Mouse (Mus musculus) heart, embryonic 12.5 days (tissue): ENCODE measurements around the gene Nfat5. TPM values are rescaled to one million over a fixed set of nuclear protein-coding genes. Genes with fewer than 3 reads are reported as not detected.

Experiments
- ATAC-seq: fragments of 200-750 bp; cut with Nextera tagmentation; 2 replicates; pipeline ENCODE4 v1.8.0; 2017; ENCODE audit warnings: moderate TSS enrichment, moderate library complexity; ENCODE audit not compliant: insufficient number of reproducible peaks, low FRiP score
- H3K27ac ChIP-seq: fragments of 300-500 bp; sonication (generic); 2 replicates; pipeline ENCODE4 v1.5.1; 2016; ENCODE audit warnings: mild to moderate bottlenecking, moderate library complexity; ENCODE audit not compliant: poor library complexity, severe bottlenecking
- H3K27me3 ChIP-seq: fragments of 300-500 bp; sonication (generic); replicated peaks from 2 replicates; pipeline ENCODE4 v1.6.1; 2016; ENCODE audit warnings: mild to moderate bottlenecking, moderate library complexity
- H3K36me3 ChIP-seq: fragments of 300-500 bp; sonication (generic); 2 replicates; pipeline ENCODE4 v1.6.1; 2016; ENCODE audit warnings: mild to moderate bottlenecking, moderate library complexity
- H3K4me1 ChIP-seq: fragments of 300-500 bp; sonication (generic); replicated peaks from 2 replicates; pipeline ENCODE4 v1.6.1; 2016; ENCODE audit warnings: mild to moderate bottlenecking
- H3K4me2 ChIP-seq: fragments of 300-500 bp; sonication (generic); 2 replicates; pipeline ENCODE4 v1.6.1; 2016; ENCODE audit warnings: mild to moderate bottlenecking, moderate library complexity
- H3K4me3 ChIP-seq: fragments of 300-500 bp; sonication (generic); 2 replicates; pipeline ENCODE4 v1.5.1; 2016; ENCODE audit warnings: mild to moderate bottlenecking
- H3K9ac ChIP-seq: fragments of 300-500 bp; sonication (generic); 2 replicates; pipeline ENCODE4 v1.6.1; 2016; ENCODE audit warnings: mild to moderate bottlenecking, moderate library complexity
- H3K9me3 ChIP-seq: fragments of 300-500 bp; sonication (generic); replicated peaks from 2 replicates; pipeline ENCODE4 v1.6.1; 2016; ENCODE audit warnings: mild to moderate bottlenecking, moderate library complexity
- WGBS: fragments of 180-500 bp; shearing (Covaris S2); methylation state at CpG from one replicate; pipeline ENCODE4 v1.1.7; 2016; 5-methylcytosine and 5-hydroxymethylcytosine counted together
- polyA plus RNA-seq: library from polyadenylated mRNA; unstranded; fragments of >200 nt; fragmentation: Nextera tagmentation; extraction: Ambion mirVana; gene quantifications from 2 replicates; pipeline ENCODE4 v1.2.1, GENCODE M21; 2016

Gene Nfat5
- polyA plus RNA-seq, 1 experiment from 2014 or later, result 13.1 TPM

- Histone ChIP-seq H3K4me1 (peaks cover 23% of the 10 kb centered on the region), H3K4me3 (peak overlapping the region; percentile 97), H3K36me3 (no peaks in the 10 kb centered on the region), H3K4me2 (peak overlapping the region; percentile 79), H3K9me3 (no peaks in the 10 kb centered on the region), H3K27me3 (no peaks in the 10 kb centered on the region), H3K27ac (peak overlapping the region; percentile 97), H3K9ac (peak overlapping the region; percentile 73)
- ATAC-seq, result 0 out of 2 replicates have a peak, but pooled peaks have one; percentile 7
- WGBS, result 60% methylated on average over 18 of the region's 18 CpGs
These were observed 947 bp upstream of the Nfat5 start for GRCm38 (mm10) chr8:107292119-107292927.

- Histone ChIP-seq H3K9ac (peak overlapping the region; percentile 99), H3K36me3 (no peaks in the 10 kb centered on the region), H3K27ac (peak overlapping the region; percentile 97), H3K4me2 (peak overlapping the region; percentile 79), H3K4me1 (peaks cover 23% of the 10 kb centered on the region), H3K9me3 (no peaks in the 10 kb centered on the region), H3K27me3 (no peaks in the 10 kb centered on the region), H3K4me3 (peak overlapping the region; percentile 97)
- peak; percentile 72 for ATAC-seq
- WGBS, result under 1% methylated on average over 79 of the region's 98 CpGs
These were observed 665 bp downstream of the Nfat5 start for GRCm38 (mm10) chr8:107293641-107294628.

GRCm38 (mm10) chr8:107295450-107295849 is 2.2 kb downstream of the Nfat5 start:
- H3K27ac ChIP-seq, result no peak overlapping the region
- WGBS, result 93% methylated on average over 1 of the region's 1 CpGs
- H3K27me3 ChIP-seq, result no peaks in the 10 kb centered on the region
- no peak overlapping the region for H3K4me3 ChIP-seq
- H3K9ac ChIP-seq, result no peak overlapping the region
- peaks cover 23% of the 10 kb centered on the region for H3K4me1 ChIP-seq
- H3K9me3 ChIP-seq, result no peaks in the 10 kb centered on the region
- no peak overlapping the region for H3K4me2 ChIP-seq
- no peak for ATAC-seq
- H3K36me3 ChIP-seq, result peaks cover 6% of the 10 kb centered on the region; the same call in 1 of the 2 replicates

DNA sequence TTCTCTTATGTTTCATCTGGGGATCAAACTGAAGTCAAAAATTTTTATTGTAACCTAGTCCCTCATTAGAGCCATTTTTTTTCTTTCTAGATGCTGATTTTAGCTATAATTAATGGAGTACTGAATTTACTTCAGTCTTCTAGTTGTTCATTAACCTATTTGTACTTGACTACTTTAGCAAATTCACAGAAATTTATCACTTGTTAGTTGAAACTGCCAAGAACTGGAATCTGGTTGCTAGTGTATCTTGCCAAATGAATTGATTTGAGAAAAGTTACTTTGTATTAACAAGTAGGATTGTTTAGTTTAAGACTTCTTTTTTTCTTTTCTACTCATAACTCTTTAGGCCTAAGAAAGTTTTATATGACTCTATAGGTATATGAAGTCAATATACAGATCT is 18.6 kb downstream of the Nfat5 start:
- H3K9me3 ChIP-seq, result no peaks in the 10 kb centered on the region
- H3K4me3 ChIP-seq, result no peak overlapping the region
- H3K4me2 ChIP-seq, result no peak overlapping the region
- H3K36me3 ChIP-seq, result 0 out of 2 replicates have a peak, but pooled peaks cover 4% of the 10 kb centered on the region
- H3K27ac ChIP-seq, result no peak overlapping the region
- ATAC-seq, result no peak
- H3K9ac ChIP-seq, result no peak overlapping the region
- H3K4me1 ChIP-seq, result 0 out of 2 replicates have a peak, but pooled peaks cover 8% of the 10 kb centered on the region
- no peaks in the 10 kb centered on the region for H3K27me3 ChIP-seq

- Histone ChIP-seq H3K36me3 (no peaks in the 10 kb centered on the region), H3K9ac (no peak overlapping the region), H3K4me3 (no peak overlapping the region), H3K9me3 (no peaks in the 10 kb centered on the region), H3K27me3 (no peaks in the 10 kb centered on the region), H3K27ac (no peak overlapping the region), H3K4me1 (no peaks in the 10 kb centered on the region), H3K4me2 (no peak overlapping the region)
- 0% methylated on average over 1 of the region's 1 CpGs for WGBS
- ATAC-seq, result no peak
These were observed 30.9 kb downstream of the Nfat5 start for GRCm38 (mm10) chr8:107324142-107324541.

DNA sequence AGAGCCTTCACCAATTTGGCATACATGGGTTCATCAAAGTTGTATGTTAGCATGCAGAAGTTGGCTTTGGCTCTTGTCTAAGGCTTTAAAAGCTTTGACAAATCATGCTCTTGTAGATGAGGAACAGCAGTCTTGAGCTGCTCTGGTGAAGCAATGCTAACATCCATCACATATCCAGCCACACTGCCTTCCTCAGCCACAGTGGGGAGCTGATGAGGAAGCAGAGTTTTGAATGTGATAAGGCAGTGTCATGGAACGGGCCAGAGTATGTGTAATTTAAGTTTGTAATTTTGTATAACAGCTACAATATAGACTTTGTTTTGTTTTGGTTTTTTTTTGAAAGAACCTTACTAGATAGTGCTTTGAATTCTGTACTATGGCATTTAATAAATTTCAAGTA is 36.3 kb downstream of the Nfat5 start:
- H3K36me3 ChIP-seq, result no peaks in the 10 kb centered on the region
- no peaks in the 10 kb centered on the region for H3K9me3 ChIP-seq
- H3K4me3 ChIP-seq, result no peak overlapping the region
- no peak overlapping the region for H3K27ac ChIP-seq
- 36% methylated on average over 1 of the region's 1 CpGs for WGBS
- H3K4me1 ChIP-seq, result no peaks in the 10 kb centered on the region
- no peaks in the 10 kb centered on the region for H3K27me3 ChIP-seq
- no peak for ATAC-seq
- H3K9ac ChIP-seq, result no peak overlapping the region
- H3K4me2 ChIP-seq, result no peak overlapping the region

DNA sequence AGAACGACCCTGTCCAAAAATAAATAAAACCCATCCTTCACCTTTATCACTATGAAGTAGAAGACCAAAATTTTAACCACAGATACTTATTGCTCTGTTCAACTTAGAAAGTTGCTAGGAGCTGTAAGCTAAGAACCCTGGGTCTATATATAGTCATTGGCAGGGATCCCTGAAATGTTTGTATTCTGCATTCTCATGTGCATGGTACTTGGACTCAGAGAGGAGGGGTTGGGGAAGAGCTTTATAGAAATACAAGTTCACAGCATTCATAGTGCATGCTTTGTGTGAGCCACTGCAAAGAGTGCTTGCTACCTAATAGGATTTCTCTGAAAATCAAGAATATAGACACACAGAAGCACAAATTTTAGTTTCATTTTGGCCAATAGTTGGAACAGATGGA is 43.2 kb downstream of the Nfat5 start:
- H3K9me3 ChIP-seq, result no peaks in the 10 kb centered on the region
- no peak overlapping the region for H3K4me2 ChIP-seq
- H3K36me3 ChIP-seq, result peaks cover 9% of the 10 kb centered on the region
- 79% methylated on average over 1 of the region's 1 CpGs for WGBS
- no peak overlapping the region for H3K9ac ChIP-seq
- peaks cover 3% of the 10 kb centered on the region; the same call in 1 of the 2 replicates for H3K4me1 ChIP-seq
- no peaks in the 10 kb centered on the region for H3K27me3 ChIP-seq
- no peak overlapping the region for H3K4me3 ChIP-seq
- H3K27ac ChIP-seq, result peak overlapping the region; percentile 60; the same call in 1 of the 2 replicates
- ATAC-seq, result no peak; the same call in 1 of the 2 replicates

DNA sequence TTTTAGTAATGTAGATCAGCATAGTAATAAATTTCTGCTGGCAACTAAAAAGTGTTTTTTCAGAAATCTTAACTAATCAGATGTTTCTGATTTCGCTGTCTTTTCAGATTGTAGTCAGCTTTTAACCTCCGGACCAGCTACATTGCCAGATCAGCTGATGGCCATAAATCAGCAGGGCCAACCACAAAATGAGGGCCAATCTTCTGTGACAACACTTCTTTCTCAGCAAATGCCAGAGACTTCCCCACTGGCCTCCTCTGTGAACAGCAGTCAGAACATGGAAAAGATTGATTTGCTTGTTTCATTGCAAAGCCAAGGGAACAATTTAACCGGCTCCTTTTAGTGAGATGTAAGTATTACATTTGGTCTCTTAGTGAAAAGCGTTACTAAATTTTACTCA is 77.0 kb downstream of the Nfat5 start:
- ATAC-seq, result no peak
- Histone ChIP-seq H3K4me1 (0 out of 2 replicates have a peak, but pooled peaks cover 3% of the 10 kb centered on the region), H3K27me3 (no peaks in the 10 kb centered on the region), H3K27ac (peak overlapping the region; percentile 54), H3K36me3 (peaks cover 73% of the 10 kb centered on the region), H3K9me3 (no peaks in the 10 kb centered on the region), H3K9ac (no peak overlapping the region), H3K4me3 (no peak overlapping the region), H3K4me2 (no peak overlapping the region)
- 74% methylated on average over 4 of the region's 4 CpGs for WGBS

DNA sequence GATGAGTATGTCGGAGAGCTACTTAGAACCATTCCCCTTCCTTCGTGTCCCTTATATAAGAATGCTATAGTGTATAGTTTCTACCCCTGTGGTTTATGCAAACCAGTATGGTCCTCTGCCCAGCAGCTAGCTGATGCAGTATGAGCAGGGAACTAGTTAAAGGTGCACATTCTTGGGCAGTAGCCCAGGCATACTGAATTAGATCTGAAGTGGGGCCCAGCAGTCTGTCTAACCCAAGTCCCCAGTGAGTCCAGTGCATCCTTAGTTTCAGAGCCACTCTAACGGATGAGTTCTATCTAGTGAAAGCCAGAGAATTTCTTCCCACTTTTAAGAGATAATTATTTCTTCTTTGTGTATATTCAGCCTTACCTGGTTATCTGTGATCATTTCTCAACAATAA is 84.1 kb downstream of the Nfat5 start:
- Histone ChIP-seq H3K4me1 (no peaks in the 10 kb centered on the region), H3K36me3 (peaks cover 50% of the 10 kb centered on the region), H3K27ac (no peak overlapping the region), H3K4me3 (no peak overlapping the region), H3K4me2 (no peak overlapping the region), H3K9ac (no peak overlapping the region), H3K9me3 (no peaks in the 10 kb centered on the region; the same call in 1 of the 2 replicates), H3K27me3 (no peaks in the 10 kb centered on the region)
- ATAC-seq, result no peak
- 85% methylated on average over 3 of the region's 3 CpGs for WGBS

GRCm38 (mm10) chr8:107380734-107381133 is 87.5 kb downstream of the Nfat5 start:
- H3K4me3 ChIP-seq, result no peak overlapping the region
- no peaks in the 10 kb centered on the region for H3K27me3 ChIP-seq
- no peak overlapping the region for H3K27ac ChIP-seq
- ATAC-seq, result no peak
- H3K36me3 ChIP-seq, result peaks cover 33% of the 10 kb centered on the region
- 88% methylated on average over 8 of the region's 8 CpGs for WGBS
- no peak overlapping the region for H3K9ac ChIP-seq
- H3K4me1 ChIP-seq, result 0 out of 2 replicates have a peak, but pooled peaks cover 5% of the 10 kb centered on the region
- no peak overlapping the region for H3K4me2 ChIP-seq
- H3K9me3 ChIP-seq, result no peaks in the 10 kb centered on the region; the same call in 1 of the 2 replicates

DNA sequence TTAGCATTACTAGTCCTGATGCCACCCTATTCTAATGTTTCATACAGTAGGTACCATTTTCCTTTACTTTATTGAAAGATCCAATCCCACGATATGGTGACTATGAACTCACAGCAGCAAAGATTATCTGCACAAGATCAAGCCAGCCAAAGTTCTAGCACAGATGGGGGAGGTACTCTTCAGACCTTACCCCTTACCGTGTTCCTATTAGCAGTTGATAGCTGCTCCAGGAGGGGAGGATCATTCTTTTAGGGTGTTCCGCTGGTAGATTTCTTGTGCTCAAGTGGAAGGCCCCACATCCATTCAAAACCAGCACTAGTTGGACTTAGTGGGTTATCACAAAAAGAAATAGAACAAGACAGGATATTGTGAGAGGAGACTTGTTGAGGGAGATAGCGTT is 88.4 kb downstream of the Nfat5 start:
- 85% methylated on average over 4 of the region's 4 CpGs for WGBS
- no peak overlapping the region for H3K4me2 ChIP-seq
- ATAC-seq, result no peak

More for the DNA sequence above, 88.4 kb downstream of the Nfat5 start:
- no peak overlapping the region for H3K4me3 ChIP-seq
- peaks cover 10% of the 10 kb centered on the region for H3K4me1 ChIP-seq
- peaks cover 33% of the 10 kb centered on the region for H3K36me3 ChIP-seq
- no peaks in the 10 kb centered on the region for H3K27me3 ChIP-seq
- no peaks in the 10 kb centered on the region; the same call in 1 of the 2 replicates for H3K9me3 ChIP-seq
- H3K27ac ChIP-seq, result no peak overlapping the region
- no peak overlapping the region for H3K9ac ChIP-seq
